Mouse (Mus musculus) midbrain, embryonic 16.5 days (tissue): ENCODE measurements around the gene Rbfox2. TPM values are rescaled to one million over a fixed set of nuclear protein-coding genes. Genes with fewer than 3 reads are reported as not detected.
"Not testable (repeated sequence)": the region's sequence is repeated elsewhere in the genome, so short reads cannot be mapped to it uniquely, and the experiment has no call there.

Experiments
- ATAC-seq: fragments of 200-750 bp; cut with Nextera tagmentation; 2 replicates; pipeline ENCODE4 v1.8.0; 2017; ENCODE audit warnings: moderate TSS enrichment
- H3K27ac ChIP-seq: fragments of 300-500 bp; sonication (generic); 2 replicates; pipeline ENCODE4 v1.5.1; 2014; ENCODE audit warnings: mild to moderate bottlenecking, low read length, mixed read lengths
- H3K27me3 ChIP-seq: fragments of 300-500 bp; sonication (generic); 2 replicates; pipeline ENCODE4 v1.6.1; 2014; ENCODE audit warnings: low read depth, low read length, mixed read lengths; ENCODE audit not compliant: control insufficient read depth, insufficient read depth
- H3K36me3 ChIP-seq: fragments of 300-500 bp; sonication (generic); 2 replicates; pipeline ENCODE4 v1.6.1; 2014; ENCODE audit warnings: mild to moderate bottlenecking, low read length, moderate library complexity, mixed read lengths; ENCODE audit not compliant: control insufficient read depth, insufficient read depth
- H3K4me1 ChIP-seq: fragments of 300-500 bp; sonication (generic); 2 replicates; pipeline ENCODE4 v1.6.1; 2014; ENCODE audit warnings: mild to moderate bottlenecking, low read length, mixed read lengths; ENCODE audit not compliant: control insufficient read depth, insufficient read depth
- H3K4me2 ChIP-seq: fragments of 300-500 bp; sonication (generic); 2 replicates; pipeline ENCODE4 v1.6.1; 2014; ENCODE audit warnings: mild to moderate bottlenecking, low read length, mixed read lengths
- H3K4me3 ChIP-seq: fragments of 300-500 bp; sonication (generic); 2 replicates; pipeline ENCODE4 v1.5.1; 2014; ENCODE audit warnings: low read depth, mild to moderate bottlenecking, low read length, moderate library complexity, mixed read lengths
- H3K9ac ChIP-seq: fragments of 300-500 bp; sonication (generic); 2 replicates; pipeline ENCODE4 v1.6.1; 2014; ENCODE audit warnings: low read depth, low read length, mixed read lengths
- H3K9me3 ChIP-seq: fragments of 300-500 bp; sonication (generic); replicated peaks from 2 replicates; pipeline ENCODE4 v1.6.1; 2014; ENCODE audit warnings: mild to moderate bottlenecking, low read length, mixed read lengths; ENCODE audit not compliant: control insufficient read depth, poor library complexity, severe bottlenecking
- WGBS: fragments of 180-500 bp; shearing (Covaris S2); extraction: QIAGEN DNeasy Blood & Tissue Kit; methylation state at CpG from one replicate; pipeline ENCODE4 v1.1.7; 2014; 5-methylcytosine and 5-hydroxymethylcytosine counted together
- polyA plus RNA-seq: library from polyadenylated mRNA; unstranded; fragments of >200 nt; fragmentation: Nextera tagmentation; extraction: Ambion mirVana; gene quantifications from 2 replicates; pipeline ENCODE4 v1.2.1, GENCODE M21; 2015

The Rbfox2 gene
- polyA plus RNA-seq, 1 experiment from 2014 or later, result 165 TPM

- Histone ChIP-seq H3K36me3 (no peaks in the 10 kb centered on the region), H3K27ac (no peak overlapping the region), H3K9me3 (no peaks in the 10 kb centered on the region), H3K9ac (no peak overlapping the region), H3K4me1 (peaks cover 8% of the 10 kb centered on the region), H3K4me2 (no peak overlapping the region), H3K4me3 (no peak overlapping the region), H3K27me3 (no peaks in the 10 kb centered on the region)
- 92% methylated on average over 5 of the region's 5 CpGs for WGBS
- no peak for ATAC-seq
Observed at GRCm38 (mm10) chr15:77271285-77271684, 35.5 kb downstream of the Rbfox2 start.

GRCm38 (mm10) chr15:77269496-77269895 is 37.3 kb downstream of the Rbfox2 start:
- not testable (repeated sequence) for H3K36me3 ChIP-seq, ATAC-seq, H3K9me3 ChIP-seq, H3K4me2 ChIP-seq, H3K27ac ChIP-seq, H3K4me3 ChIP-seq, H3K9ac ChIP-seq, H3K27me3 ChIP-seq
- WGBS, result 89% methylated on average over 1 of the region's 1 CpGs
- H3K4me1 ChIP-seq, result peaks cover 13% of the 10 kb centered on the region

DNA sequence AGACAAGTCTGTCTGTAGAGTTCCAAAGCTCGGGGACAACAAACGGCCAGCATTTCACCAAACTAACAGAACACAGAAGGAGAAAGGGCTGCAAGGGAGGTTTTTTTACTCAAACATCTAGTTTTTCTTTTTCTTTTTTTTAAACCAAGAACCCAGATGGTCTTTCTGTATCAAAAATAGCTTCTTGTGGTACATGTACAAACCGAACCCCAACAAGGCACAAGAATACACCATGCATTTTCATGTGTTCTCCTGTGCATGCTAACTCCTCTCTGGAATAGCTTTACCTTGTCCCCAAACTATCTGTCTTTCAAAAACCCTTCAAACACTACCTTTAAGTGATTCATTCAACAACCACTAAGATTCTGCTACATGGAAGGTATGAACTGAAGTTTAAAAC is 38.4 kb downstream of the Rbfox2 start:
- WGBS, result 85% methylated on average over 3 of the region's 3 CpGs
- H3K4me3 ChIP-seq, result no peak overlapping the region
- no peak for ATAC-seq

GRCm38 (mm10) chr15:77265318-77265717 is 41.5 kb downstream of the Rbfox2 start:
- 27% methylated on average over 4 of the region's 4 CpGs for WGBS
- Histone ChIP-seq H3K4me2 (no peak overlapping the region), H3K36me3 (no peaks in the 10 kb centered on the region), H3K4me3 (no peak overlapping the region), H3K4me1 (peaks cover 13% of the 10 kb centered on the region), H3K9me3 (no peaks in the 10 kb centered on the region), H3K27me3 (no peaks in the 10 kb centered on the region), H3K27ac (no peak overlapping the region), H3K9ac (no peak overlapping the region)
- ATAC-seq, result no peak

More for the DNA sequence above, 38.4 kb downstream of the Rbfox2 start:
- no peaks in the 10 kb centered on the region for H3K36me3 ChIP-seq
- no peak overlapping the region for H3K27ac ChIP-seq
- H3K4me1 ChIP-seq, result peaks cover 13% of the 10 kb centered on the region
- H3K27me3 ChIP-seq, result no peaks in the 10 kb centered on the region
- no peak overlapping the region for H3K9ac ChIP-seq
- H3K4me2 ChIP-seq, result no peak overlapping the region
- H3K9me3 ChIP-seq, result no peaks in the 10 kb centered on the region

- H3K9ac ChIP-seq, result no peak overlapping the region
- no peak overlapping the region for H3K4me3 ChIP-seq
- H3K27ac ChIP-seq, result no peak overlapping the region
- H3K36me3 ChIP-seq, result no peaks in the 10 kb centered on the region
- no peaks in the 10 kb centered on the region for H3K27me3 ChIP-seq
- H3K9me3 ChIP-seq, result no peaks in the 10 kb centered on the region
- H3K4me1 ChIP-seq, result peaks cover 13% of the 10 kb centered on the region
- 84% methylated on average over 5 of the region's 5 CpGs for WGBS
- ATAC-seq, result no peak
- no peak overlapping the region for H3K4me2 ChIP-seq
Observed at GRCm38 (mm10) chr15:77264314-77264713, 42.5 kb downstream of the Rbfox2 start.

DNA sequence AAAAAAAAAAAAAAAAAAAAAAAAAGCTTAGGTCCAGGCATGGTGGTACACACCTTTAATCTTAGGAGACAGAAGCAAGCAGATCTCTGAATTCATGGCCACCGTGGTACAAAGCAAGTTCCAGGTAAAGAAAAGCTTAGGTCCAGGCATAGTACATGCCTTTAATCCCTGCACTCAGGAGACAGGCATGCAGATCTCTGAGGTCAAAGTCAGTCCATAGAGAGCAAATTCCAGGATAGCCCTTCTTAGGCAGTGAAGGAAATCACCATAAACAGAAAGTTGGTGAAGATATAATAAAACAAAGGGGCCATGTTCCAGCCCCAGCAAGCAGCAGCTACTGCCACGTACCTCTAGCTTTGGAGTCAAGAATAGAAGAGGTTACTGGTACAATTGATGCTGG is 44.0 kb downstream of the Rbfox2 start:
- Histone ChIP-seq H3K4me1 (peaks cover 22% of the 10 kb centered on the region), H3K27me3 (no peaks in the 10 kb centered on the region), H3K27ac (no peak overlapping the region), H3K9me3 (no peaks in the 10 kb centered on the region), H3K4me3 (no peak overlapping the region), H3K36me3 (no peaks in the 10 kb centered on the region), H3K4me2 (no peak overlapping the region), H3K9ac (no peak overlapping the region)
- 94% methylated on average over 2 of the region's 2 CpGs for WGBS
- no peak for ATAC-seq

- H3K4me1 ChIP-seq, result peaks cover 21% of the 10 kb centered on the region
- H3K9ac ChIP-seq, result no peak overlapping the region
- 0 out of 2 replicates have a peak overlapping the region, but pooled peaks have one; percentile 4 for H3K27ac ChIP-seq
- no peaks in the 10 kb centered on the region for H3K9me3 ChIP-seq
- no peak for ATAC-seq
- 30% methylated on average over 6 of the region's 6 CpGs for WGBS
- no peak overlapping the region for H3K4me3 ChIP-seq
- H3K27me3 ChIP-seq, result no peaks in the 10 kb centered on the region
- H3K4me2 ChIP-seq, result no peak overlapping the region
- no peaks in the 10 kb centered on the region for H3K36me3 ChIP-seq
Observed at GRCm38 (mm10) chr15:77257437-77258229, 49.2 kb downstream of the Rbfox2 start.

- Histone ChIP-seq H3K27me3 (no peaks in the 10 kb centered on the region), H3K9me3 (no peaks in the 10 kb centered on the region), H3K4me2 (no peak overlapping the region), H3K36me3 (no peaks in the 10 kb centered on the region), H3K4me1 (peaks cover 23% of the 10 kb centered on the region), H3K4me3 (no peak overlapping the region), H3K27ac (no peak overlapping the region), H3K9ac (no peak overlapping the region)
- ATAC-seq, result no peak
- WGBS, result 92% methylated on average over 4 of the region's 4 CpGs
Observed at GRCm38 (mm10) chr15:77256782-77257181, 50.0 kb downstream of the Rbfox2 start.

DNA sequence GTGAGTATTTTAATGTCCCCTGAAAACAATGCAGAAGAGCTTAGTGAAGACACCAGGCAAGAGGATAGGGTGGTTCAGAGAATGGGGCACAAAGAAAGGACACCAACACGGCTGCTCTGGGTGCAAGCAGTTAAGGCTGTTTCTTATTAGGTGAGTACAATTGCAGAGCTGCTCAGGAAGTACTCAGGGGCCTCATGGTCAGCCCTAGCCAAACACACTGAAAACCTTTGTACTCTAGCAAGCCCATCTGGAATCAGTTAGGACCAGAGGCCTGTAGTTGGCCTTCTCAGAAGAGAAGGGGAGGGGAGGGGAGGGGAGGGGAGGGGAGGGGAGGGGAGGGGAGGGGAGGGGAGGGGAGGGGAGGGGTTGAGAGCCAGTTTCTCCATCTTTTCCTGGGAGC is 52.2 kb downstream of the Rbfox2 start:
- ATAC-seq, result no peak
- peaks cover 23% of the 10 kb centered on the region for H3K4me1 ChIP-seq
- H3K27ac ChIP-seq, result peak overlapping the region; percentile 26; the same call in 1 of the 2 replicates
- no peaks in the 10 kb centered on the region for H3K36me3 ChIP-seq
- H3K4me3 ChIP-seq, result no peak overlapping the region
- H3K4me2 ChIP-seq, result no peak overlapping the region
- H3K9ac ChIP-seq, result no peak overlapping the region
- H3K27me3 ChIP-seq, result no peaks in the 10 kb centered on the region
- 14% methylated on average over 1 of the region's 1 CpGs for WGBS
- H3K9me3 ChIP-seq, result no peaks in the 10 kb centered on the region
